Comparison of ENCODE assay signal across 8 mouse cellular contexts in genomic region chr11:101190181-101190912, GRCm38 (mm10). TPM values are rescaled to one million over a fixed set of nuclear protein-coding genes. Genes with fewer than 3 reads are reported as not detected.
DNase-seq lines count a peak whose midpoint lies in the region; ATAC-seq and TF ChIP-seq lines count a peak whose summit lies in the region.

No protein-coding gene starts in this region.

- H3K4me2 ChIP-seq in lung, embryonic 15.5 days: no peak overlapping the region
- peak overlapping the region; percentile 3; the same call in 1 of the 2 replicates for H3K4me2 ChIP-seq in embryonic facial prominence, embryonic 14.5 days (ENCODE audit: low read depth, low read length)

- peak overlapping the region; percentile 97 for H3K27ac ChIP-seq in lung, embryonic 15.5 days
- H3K27ac ChIP-seq in embryonic facial prominence, embryonic 14.5 days (replicated peaks; ENCODE audit: low read depth, low read length): peak overlapping the region; percentile 85
- H3K27ac ChIP-seq in limb, embryonic 10.5 days: peak overlapping the region; percentile 66
- 0 out of 2 replicates have a peak overlapping the region, but pooled peaks have one; percentile 22 for H3K27ac ChIP-seq in olfactory bulb, adult 2 months (ENCODE audit: insufficient read depth, low read depth, low read length)

- peak overlapping the region; percentile 21; the same call in 1 of the 2 replicates for H3K9ac ChIP-seq in lung, embryonic 15.5 days
- H3K9ac ChIP-seq in embryonic facial prominence, embryonic 14.5 days (ENCODE audit: low read depth, low read length): peak overlapping the region; percentile 19; the same call in 1 of the 2 replicates

- H3K4me3 ChIP-seq in lung, embryonic 15.5 days: no peak overlapping the region
- H3K4me3 ChIP-seq in embryonic facial prominence, embryonic 14.5 days (ENCODE audit: low read depth, low read length): no peak overlapping the region
- no peak overlapping the region for H3K4me3 ChIP-seq in limb, embryonic 10.5 days
- no peak overlapping the region for H3K4me3 ChIP-seq in olfactory bulb, adult 2 months (ENCODE audit: insufficient read depth, low read depth, low read length)

- no peak for TF ChIP-seq CTCF in olfactory bulb, adult 2 months (IDR thresholded peaks at IDR 0.05; ENCODE audit: insufficient read depth, low read depth, low read length)

- H3K36me3 ChIP-seq in lung, embryonic 15.5 days: 0 out of 2 replicates have a peak, but pooled peaks cover 9% of the 10 kb centered on the region
- peaks cover 32% of the 10 kb centered on the region for H3K36me3 ChIP-seq in embryonic facial prominence, embryonic 14.5 days (ENCODE audit: control insufficient read depth, insufficient read depth, low read length)
- peaks cover 21% of the 10 kb centered on the region for H3K36me3 ChIP-seq in limb, embryonic 10.5 days

- H3K4me1 ChIP-seq in lung, embryonic 15.5 days: peaks cover 38% of the 10 kb centered on the region
- peaks cover 18% of the 10 kb centered on the region for H3K4me1 ChIP-seq in embryonic facial prominence, embryonic 14.5 days (ENCODE audit: control insufficient read depth, insufficient read depth, low read length)
- H3K4me1 ChIP-seq in limb, embryonic 10.5 days: peaks cover 30% of the 10 kb centered on the region
- peaks cover 29% of the 10 kb centered on the region for H3K4me1 ChIP-seq in olfactory bulb, adult 2 months (ENCODE audit: control insufficient read depth, insufficient read depth, low read length)

- ATAC-seq in lung, embryonic 15.5 days (ENCODE audit: borderline replicate concordance, extremely low read depth, low FRiP score, low TSS enrichment): peak; percentile 13; the same call in 1 of the 2 replicates
- no peak for ATAC-seq in embryonic facial prominence, embryonic 14.5 days (ENCODE audit: low read depth)

- H3K27me3 ChIP-seq in lung, embryonic 15.5 days: no peaks in the 10 kb centered on the region
- no peaks in the 10 kb centered on the region for H3K27me3 ChIP-seq in embryonic facial prominence, embryonic 14.5 days (replicated peaks; ENCODE audit: control insufficient read depth, insufficient read depth, low read length)
- no peaks in the 10 kb centered on the region for H3K27me3 ChIP-seq in limb, embryonic 10.5 days (ENCODE audit: low read depth, poor library complexity, severe bottlenecking)

- no peaks in the 10 kb centered on the region for H3K9me3 ChIP-seq in lung, embryonic 15.5 days
- no peaks in the 10 kb centered on the region for H3K9me3 ChIP-seq in embryonic facial prominence, embryonic 14.5 days (ENCODE audit: control insufficient read depth, low read length)
- H3K9me3 ChIP-seq in limb, embryonic 10.5 days (replicated peaks): no peaks in the 10 kb centered on the region

- WGBS in lung, embryonic 15.5 days: 32% methylated on average over 8 of the region's 8 CpGs
- 39% methylated on average over 8 of the region's 8 CpGs for WGBS in embryonic facial prominence, embryonic 14.5 days
- 43% methylated on average over 8 of the region's 8 CpGs for WGBS in limb, embryonic 10.5 days
- WGBS in olfactory bulb, adult 2 months: 41% methylated on average over 8 of the region's 8 CpGs

- no peak for TF ChIP-seq POLR2A in olfactory bulb, adult 2 months (IDR thresholded peaks at IDR 0.05; ENCODE audit: insufficient read depth, low read depth, low read length)

- DNase-seq in lung, adult 18-20 months: no peak
- no peak for DNase-seq in embryonic facial prominence, embryonic 14.5 days (ENCODE audit: low spot score)
- DNase-seq in limb, embryonic 10.5 days (ENCODE audit: low spot score): no peak
- DNase-seq in layer of hippocampus, adult 9-11 months: no peak
- DNase-seq in layer of hippocampus, adult 18-20 months (ENCODE audit: low spot score in 2 of 2): no peak
- DNase-seq in gastrocnemius, postnatal 4 days (ENCODE audit: low spot score in 2 of 2): no peak

RNA-seq across cellular contexts. Expression of gene Ccr10, which starts 15.1 kb away (rescaled TPM):
- 0.24 and 0.55 TPM in 2 replicates for polyA plus RNA-seq in lung, embryonic 15.5 days (2015; fragmentation: Nextera tagmentation; extraction: Ambion mirVana)
- polyA plus RNA-seq in embryonic facial prominence, embryonic 14.5 days (2014; fragmentation: Nextera tagmentation; extraction: Ambion mirVana): 0.28 TPM in 1 of 2 replicates, not detected in the other
- polyA plus RNA-seq in limb, embryonic 10.5 days (2016; fragmentation: Nextera tagmentation; extraction: Ambion mirVana): not detected in 2 replicates
- polyA plus RNA-seq in olfactory bulb, adult 2 months (2012; ENCODE audit: insufficient read depth, insufficient read length, low replicate concordance, missing spikeins): not detected in 2 replicates
- total RNA-seq in layer of hippocampus, adult 18-20 months (2021): under 1 TPM in 1 of 2 experiments, not detected in 1; 0.18 TPM
- under 1 TPM; 0.36 to 0.37 TPM for total RNA-seq in gastrocnemius, postnatal 4 days (2021)

RNA-seq across cellular contexts. Expression of gene Plekhh3, which starts 19.2 kb away (rescaled TPM):
- polyA plus RNA-seq in lung, embryonic 15.5 days (2015; fragmentation: Nextera tagmentation; extraction: Ambion mirVana): 19.8 and 19.9 TPM in 2 replicates
- 17.7 and 20.9 TPM in 2 replicates for polyA plus RNA-seq in embryonic facial prominence, embryonic 14.5 days (2014; fragmentation: Nextera tagmentation; extraction: Ambion mirVana)
- polyA plus RNA-seq in limb, embryonic 10.5 days (2016; fragmentation: Nextera tagmentation; extraction: Ambion mirVana): 1.9 and 3.0 TPM in 2 replicates
- polyA plus RNA-seq in olfactory bulb, adult 2 months (2012; ENCODE audit: insufficient read depth, insufficient read length, low replicate concordance, missing spikeins): not detected in 2 replicates
- 10 to 100 TPM; 15.0 to 15.3 TPM for total RNA-seq in layer of hippocampus, adult 18-20 months (2021)
- 10 to 100 TPM; 39.5 to 41.4 TPM for total RNA-seq in gastrocnemius, postnatal 4 days (2021)

RNA-seq across cellular contexts. Expression of gene Cntnap1, which starts 20.0 kb away (rescaled TPM):
- 1.1 and 1.4 TPM in 2 replicates for polyA plus RNA-seq in lung, embryonic 15.5 days (2015; fragmentation: Nextera tagmentation; extraction: Ambion mirVana)
- polyA plus RNA-seq in embryonic facial prominence, embryonic 14.5 days (2014; fragmentation: Nextera tagmentation; extraction: Ambion mirVana): 1.6 and 1.9 TPM in 2 replicates
- polyA plus RNA-seq in limb, embryonic 10.5 days (2016; fragmentation: Nextera tagmentation; extraction: Ambion mirVana): 0.04 and 0.09 TPM in 2 replicates
- not detected in 2 replicates for polyA plus RNA-seq in olfactory bulb, adult 2 months (2012; ENCODE audit: insufficient read depth, insufficient read length, low replicate concordance, missing spikeins)
- total RNA-seq in layer of hippocampus, adult 18-20 months (2021): 100 to 1,000 TPM; 154 to 162 TPM
- total RNA-seq in gastrocnemius, postnatal 4 days (2021): 1 to 10 TPM; 3.2 to 4.1 TPM

RNA-seq across cellular contexts. Expression of gene Tubg2, which starts 34.6 kb away (rescaled TPM):
- polyA plus RNA-seq in lung, embryonic 15.5 days (2015; fragmentation: Nextera tagmentation; extraction: Ambion mirVana): 3.5 and 3.6 TPM in 2 replicates
- polyA plus RNA-seq in embryonic facial prominence, embryonic 14.5 days (2014; fragmentation: Nextera tagmentation; extraction: Ambion mirVana): 6.6 and 8.4 TPM in 2 replicates
- polyA plus RNA-seq in limb, embryonic 10.5 days (2016; fragmentation: Nextera tagmentation; extraction: Ambion mirVana): 2.5 and 3.0 TPM in 2 replicates
- not detected in 2 replicates for polyA plus RNA-seq in olfactory bulb, adult 2 months (2012; ENCODE audit: insufficient read depth, insufficient read length, low replicate concordance, missing spikeins)
- 10 to 100 TPM; 40.2 to 42.7 TPM for total RNA-seq in layer of hippocampus, adult 18-20 months (2021)
- total RNA-seq in gastrocnemius, postnatal 4 days (2021): 1 to 10 TPM; 6.8 TPM

RNA-seq across cellular contexts. Expression of gene Ezh1, which starts 35.9 kb away (rescaled TPM):
- polyA plus RNA-seq in lung, embryonic 15.5 days (2015; fragmentation: Nextera tagmentation; extraction: Ambion mirVana): 16.2 and 19.2 TPM in 2 replicates
- 14.8 and 15.5 TPM in 2 replicates for polyA plus RNA-seq in embryonic facial prominence, embryonic 14.5 days (2014; fragmentation: Nextera tagmentation; extraction: Ambion mirVana)
- 10.1 and 13.6 TPM in 2 replicates for polyA plus RNA-seq in limb, embryonic 10.5 days (2016; fragmentation: Nextera tagmentation; extraction: Ambion mirVana)
- not detected in 2 replicates for polyA plus RNA-seq in olfactory bulb, adult 2 months (2012; ENCODE audit: insufficient read depth, insufficient read length, low replicate concordance, missing spikeins)
- 10 to 100 TPM; 79.0 to 84.0 TPM for total RNA-seq in layer of hippocampus, adult 18-20 months (2021)
- 10 to 100 TPM; 19.3 to 24.6 TPM for total RNA-seq in gastrocnemius, postnatal 4 days (2021)

Comparison
In these comparisons a context has a peak if more than half of its experiments do, and no peak if none do; other contexts are left out.
1. H3K27ac ChIP-seq: peak in every context shown above with its lines; median percentile 97 in lung, embryonic 15.5 days; 85 in embryonic facial prominence, embryonic 14.5 days; 66 in limb, embryonic 10.5 days; 22 in olfactory bulb, adult 2 months.